Mouse (Mus musculus) forebrain, postnatal 0 days (tissue): ENCODE measurements at regions not wholly inside any gene's neighbourhood (a gene's known extent, or its start where the extent isn't known, plus 50 kb on each side); places are given as distances from the start of the nearest gene placed in this dataset.

Experiments used
- ATAC-seq: fragments of 200-750 bp; cut with Nextera tagmentation; 2 replicates; pipeline ENCODE4 v1.8.0; 2017; ENCODE audit warnings: mild to moderate bottlenecking, moderate library complexity
- DNase-seq: peaks from one replicate; pipeline ENCODE4 v3.0.0-alpha.2; 2015
- H3K27ac ChIP-seq: fragments of 300-500 bp; sonication (generic); 2 replicates; pipeline ENCODE4 v1.5.1; 2014; ENCODE audit warnings: low read depth, mild to moderate bottlenecking, antibody characterized with exemption, low read length, moderate library complexity, mixed read lengths
- H3K27me3 ChIP-seq: fragments of 300-500 bp; sonication (generic); 2 replicates; pipeline ENCODE4 v1.6.1; 2014; ENCODE audit warnings: mild to moderate bottlenecking, low read length, mixed read lengths; ENCODE audit not compliant: insufficient read depth
- H3K36me3 ChIP-seq: fragments of 300-500 bp; sonication (generic); 2 replicates; pipeline ENCODE4 v1.6.1; 2014; ENCODE audit warnings: mild to moderate bottlenecking, moderate library complexity; ENCODE audit not compliant: insufficient read depth
- H3K4me1 ChIP-seq: fragments of 300-500 bp; sonication (generic); 2 replicates; pipeline ENCODE4 v1.6.1; 2014; ENCODE audit warnings: antibody characterized with exemption; ENCODE audit not compliant: insufficient read depth
- H3K4me2 ChIP-seq: fragments of 300-500 bp; sonication (generic); 2 replicates; pipeline ENCODE4 v1.6.1; 2014; ENCODE audit warnings: low read depth, mild to moderate bottlenecking, moderate library complexity
- H3K4me3 ChIP-seq: fragments of 300-500 bp; sonication (generic); 2 replicates; pipeline ENCODE4 v1.5.1; 2014; ENCODE audit warnings: low read depth, low read length, mixed read lengths
- H3K9ac ChIP-seq: fragments of 300-500 bp; sonication (generic); 2 replicates; pipeline ENCODE4 v1.6.1; 2014; ENCODE audit warnings: mild to moderate bottlenecking
- H3K9me3 ChIP-seq: fragments of 300-500 bp; sonication (generic); 2 replicates; pipeline ENCODE4 v1.6.1; 2016; ENCODE audit warnings: low read length
- CTCF ChIP-seq: sonication (generic); IDR thresholded peaks from 2 replicates; pipeline ENCODE4 v1.5.1; 2016; ENCODE audit warnings: antibody characterized with exemption, control low read depth, low read depth

GRCm38 (mm10) chr10:54510776-54511175 is 434.4 kb upstream of the Man1a start:
- no peak for TF ChIP-seq CTCF
- no peak for ATAC-seq

GRCm38 (mm10) chr10:54509766-54510165 is 433.4 kb upstream of the Man1a start:
- no peak for TF ChIP-seq CTCF
- Histone ChIP-seq H3K9ac (no peak overlapping the region), H3K9me3 (no peaks in the 10 kb centered on the region), H3K27me3 (no peaks in the 10 kb centered on the region), H3K4me3 (no peak overlapping the region), H3K36me3 (no peaks in the 10 kb centered on the region), H3K27ac (no peak overlapping the region), H3K4me1 (no peaks in the 10 kb centered on the region), H3K4me2 (no peak overlapping the region)
- ATAC-seq: no peak
- no peak for DNase-seq

More at GRCm38 (mm10) chr10:54510776-54511175, 434.4 kb upstream of the Man1a start:
- no peak for DNase-seq
- Histone ChIP-seq H3K27me3 (no peaks in the 10 kb centered on the region), H3K27ac (no peak overlapping the region), H3K9me3 (no peaks in the 10 kb centered on the region), H3K36me3 (no peaks in the 10 kb centered on the region), H3K4me3 (no peak overlapping the region), H3K9ac (no peak overlapping the region), H3K4me2 (no peak overlapping the region), H3K4me1 (no peaks in the 10 kb centered on the region)
